Comparison of ENCODE assay signal across 20 mouse cellular contexts in the genomic region with DNA sequence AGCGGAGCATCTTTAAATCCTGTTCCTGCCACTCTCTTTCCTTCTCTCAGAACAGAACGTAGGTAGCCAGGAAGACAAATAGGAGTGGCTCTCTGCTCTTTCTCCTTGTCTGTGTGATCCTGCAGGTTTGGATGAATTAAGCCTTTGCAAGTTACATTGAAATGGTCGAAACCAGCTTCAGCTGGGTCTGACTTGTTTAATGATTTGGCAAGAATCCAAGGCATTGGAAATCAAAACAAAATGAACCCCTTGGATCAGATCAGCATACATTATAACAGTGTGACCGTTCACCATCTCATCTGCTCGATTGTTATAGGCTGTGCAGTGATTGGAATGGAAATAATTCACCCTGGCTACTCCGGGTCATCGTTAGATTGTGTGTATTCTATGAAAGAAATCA.
DNase-seq lines count a peak whose midpoint lies in the region; ATAC-seq lines count a peak whose summit lies in the region.
"Had no signal": no experiment of that assay in that cellular context is flagged by ENCODE, and none has a peak within 500 bp of the region (broad histone marks: within the 10 kb centered on the region; RNA-seq: fewer than 3 reads in every experiment).

No protein-coding gene starts in this region.

- ATAC-seq in forebrain, embryonic 14.5 days: 0 out of 2 replicates have a peak, but pooled peaks have one; percentile 32
- ATAC-seq in forebrain, embryonic 15.5 days (replicated peaks): no peak
- ATAC-seq in hindbrain, embryonic 13.5 days (ENCODE audit: low FRiP score): no peak
- ATAC-seq in hindbrain, embryonic 11.5 days (ENCODE audit: low FRiP score): no peak
- ATAC-seq in neural tube, embryonic 11.5 days (ENCODE audit: insufficient read depth, low FRiP score, low TSS enrichment): peak; percentile 31; the same call in 1 of the 2 replicates
- ATAC-seq in midbrain, embryonic 16.5 days: no peak
- ATAC-seq: activated CD4-positive, CD25-positive, alpha-beta regulatory T cell, adult 4 months; hindbrain, embryonic 16.5 days; Patski had no signal

- H3K27ac ChIP-seq in forebrain, embryonic 14.5 days (ENCODE audit: low read depth, low read length): no peak overlapping the region
- H3K27ac ChIP-seq in forebrain, embryonic 15.5 days (replicated peaks): no peak overlapping the region
- H3K27ac ChIP-seq in hindbrain, embryonic 13.5 days: peak overlapping the region; percentile 42
- H3K27ac ChIP-seq in hindbrain, embryonic 11.5 days (ENCODE audit: low read depth, low read length): no peak overlapping the region
- peak overlapping the region; percentile 45; the same call in 1 of the 2 replicates for H3K27ac ChIP-seq in neural tube, embryonic 11.5 days (ENCODE audit: low read depth, low read length)
- H3K27ac ChIP-seq in midbrain, embryonic 16.5 days (ENCODE audit: low read length): 0 out of 2 replicates have a peak overlapping the region, but pooled peaks have one; percentile 39
- H3K27ac ChIP-seq: embryonic facial prominence, embryonic 12.5 days had no signal

- H3K9ac ChIP-seq in forebrain, embryonic 14.5 days (ENCODE audit: low read length): no peak overlapping the region
- no peak overlapping the region for H3K9ac ChIP-seq in forebrain, embryonic 15.5 days (replicated peaks)
- no peak overlapping the region for H3K9ac ChIP-seq in hindbrain, embryonic 13.5 days
- H3K9ac ChIP-seq in hindbrain, embryonic 11.5 days (ENCODE audit: low read depth, low read length): no peak overlapping the region
- no peak overlapping the region for H3K9ac ChIP-seq in neural tube, embryonic 11.5 days (ENCODE audit: low read length)
- no peak overlapping the region for H3K9ac ChIP-seq in midbrain, embryonic 16.5 days (ENCODE audit: low read depth, low read length)
- H3K9ac ChIP-seq: embryonic facial prominence, embryonic 12.5 days; heart, embryonic 12.5 days had no signal

- 23% methylated on average over 7 of the region's 7 CpGs for WGBS in forebrain, embryonic 14.5 days
- WGBS in forebrain, embryonic 15.5 days: 21% methylated on average over 7 of the region's 7 CpGs
- WGBS in hindbrain, embryonic 13.5 days: 39% methylated on average over 7 of the region's 7 CpGs
- 84% methylated on average over 7 of the region's 7 CpGs for WGBS in hindbrain, embryonic 11.5 days
- WGBS in neural tube, embryonic 11.5 days: 69% methylated on average over 7 of the region's 7 CpGs
- 40% methylated on average over 7 of the region's 7 CpGs for WGBS in midbrain, embryonic 16.5 days

- no peaks in the 10 kb centered on the region for H3K27me3 ChIP-seq in forebrain, embryonic 14.5 days (replicated peaks; ENCODE audit: control insufficient read depth, insufficient read depth, low read length)
- no peaks in the 10 kb centered on the region for H3K27me3 ChIP-seq in forebrain, embryonic 15.5 days
- no peaks in the 10 kb centered on the region for H3K27me3 ChIP-seq in hindbrain, embryonic 13.5 days
- no peaks in the 10 kb centered on the region for H3K27me3 ChIP-seq in hindbrain, embryonic 11.5 days (ENCODE audit: control insufficient read depth, insufficient read depth, low read length)
- H3K27me3 ChIP-seq in neural tube, embryonic 11.5 days (ENCODE audit: control insufficient read depth, insufficient read depth, low read length): no peaks in the 10 kb centered on the region
- no peaks in the 10 kb centered on the region for H3K27me3 ChIP-seq in midbrain, embryonic 16.5 days (ENCODE audit: control insufficient read depth, insufficient read depth, low read depth, low read length)
- H3K27me3 ChIP-seq: CH12.LX; embryonic facial prominence, embryonic 12.5 days; heart, embryonic 12.5 days had no signal

- no peaks in the 10 kb centered on the region for H3K9me3 ChIP-seq in forebrain, embryonic 14.5 days (replicated peaks; ENCODE audit: control insufficient read depth, low read length)
- no peaks in the 10 kb centered on the region for H3K9me3 ChIP-seq in forebrain, embryonic 15.5 days
- H3K9me3 ChIP-seq in hindbrain, embryonic 13.5 days: no peaks in the 10 kb centered on the region
- H3K9me3 ChIP-seq in hindbrain, embryonic 11.5 days (ENCODE audit: control insufficient read depth, low read length): no peaks in the 10 kb centered on the region
- no peaks in the 10 kb centered on the region for H3K9me3 ChIP-seq in neural tube, embryonic 11.5 days (ENCODE audit: control insufficient read depth, low read length)
- H3K9me3 ChIP-seq in midbrain, embryonic 16.5 days (replicated peaks; ENCODE audit: control insufficient read depth, low read length, poor library complexity, severe bottlenecking): no peaks in the 10 kb centered on the region
- H3K9me3 ChIP-seq: embryonic facial prominence, embryonic 12.5 days; heart, embryonic 12.5 days had no signal

- no peak overlapping the region for H3K4me3 ChIP-seq in forebrain, embryonic 14.5 days (ENCODE audit: low read depth, low read length)
- no peak overlapping the region for H3K4me3 ChIP-seq in forebrain, embryonic 15.5 days
- H3K4me3 ChIP-seq in hindbrain, embryonic 13.5 days: no peak overlapping the region
- H3K4me3 ChIP-seq in hindbrain, embryonic 11.5 days (ENCODE audit: low read depth, low read length): no peak overlapping the region
- H3K4me3 ChIP-seq in neural tube, embryonic 11.5 days (ENCODE audit: low read depth, low read length): no peak overlapping the region
- H3K4me3 ChIP-seq in midbrain, embryonic 16.5 days (ENCODE audit: low read depth, low read length): no peak overlapping the region
- H3K4me3 ChIP-seq: embryonic facial prominence, embryonic 12.5 days; heart, embryonic 12.5 days had no signal

- H3K4me1 ChIP-seq in forebrain, embryonic 14.5 days (ENCODE audit: control insufficient read depth, insufficient read depth, low read length): peaks cover 16% of the 10 kb centered on the region; the same call in 1 of the 2 replicates
- peaks cover 13% of the 10 kb centered on the region for H3K4me1 ChIP-seq in forebrain, embryonic 15.5 days
- peaks cover 24% of the 10 kb centered on the region for H3K4me1 ChIP-seq in hindbrain, embryonic 13.5 days (replicated peaks)
- H3K4me1 ChIP-seq in hindbrain, embryonic 11.5 days (replicated peaks; ENCODE audit: control insufficient read depth, insufficient read depth, low read length): 0 out of 2 replicates have a peak, but pooled peaks cover 5% of the 10 kb centered on the region
- no peaks in the 10 kb centered on the region for H3K4me1 ChIP-seq in neural tube, embryonic 11.5 days (ENCODE audit: control insufficient read depth, insufficient read depth, low read length)
- peaks cover 10% of the 10 kb centered on the region for H3K4me1 ChIP-seq in midbrain, embryonic 16.5 days (ENCODE audit: control insufficient read depth, insufficient read depth, low read length)
- H3K4me1 ChIP-seq: embryonic facial prominence, embryonic 12.5 days; heart, embryonic 12.5 days had no signal

- peak; percentile 54 for DNase-seq in forebrain, embryonic 14.5 days (ENCODE audit: low spot score)
- DNase-seq in hindbrain, embryonic 11.5 days (ENCODE audit: low spot score): no peak
- DNase-seq in neural tube, embryonic 11.5 days (ENCODE audit: low spot score): no peak
- DNase-seq in neural tube, embryonic 10.5 days (ENCODE audit: extremely low spot score, low spot score): no peak
- DNase-seq in kidney, adult 18-20 months: no peak
- DNase-seq: adrenal gland, postnatal 25 days; cerebellum, adult 9-10 months; cerebellum, postnatal 25 days; gastrocnemius, postnatal 14 days; heart, postnatal 36 days; kidney, adult 11 months had no signal

- no peak overlapping the region for H3K4me2 ChIP-seq in forebrain, embryonic 14.5 days (ENCODE audit: low read length)
- H3K4me2 ChIP-seq in forebrain, embryonic 15.5 days (replicated peaks): no peak overlapping the region
- no peak overlapping the region for H3K4me2 ChIP-seq in hindbrain, embryonic 13.5 days
- H3K4me2 ChIP-seq in hindbrain, embryonic 11.5 days (replicated peaks; ENCODE audit: low read depth, low read length): no peak overlapping the region
- no peak overlapping the region for H3K4me2 ChIP-seq in neural tube, embryonic 11.5 days (ENCODE audit: low read depth)
- H3K4me2 ChIP-seq in midbrain, embryonic 16.5 days (ENCODE audit: low read length): no peak overlapping the region
- H3K4me2 ChIP-seq: embryonic facial prominence, embryonic 12.5 days; heart, embryonic 12.5 days had no signal

- no peaks in the 10 kb centered on the region for H3K36me3 ChIP-seq in forebrain, embryonic 14.5 days (ENCODE audit: control insufficient read depth, insufficient read depth, low read length)
- H3K36me3 ChIP-seq in forebrain, embryonic 15.5 days: no peaks in the 10 kb centered on the region
- no peaks in the 10 kb centered on the region for H3K36me3 ChIP-seq in hindbrain, embryonic 13.5 days
- H3K36me3 ChIP-seq in hindbrain, embryonic 11.5 days (ENCODE audit: control insufficient read depth, insufficient read depth, low read length): no peaks in the 10 kb centered on the region
- no peaks in the 10 kb centered on the region for H3K36me3 ChIP-seq in neural tube, embryonic 11.5 days (ENCODE audit: control insufficient read depth, insufficient read depth, low read length)
- no peaks in the 10 kb centered on the region for H3K36me3 ChIP-seq in midbrain, embryonic 16.5 days (ENCODE audit: control insufficient read depth, insufficient read depth, low read length)
- H3K36me3 ChIP-seq: embryonic facial prominence, embryonic 12.5 days; heart, embryonic 12.5 days had no signal

Comparison
In these comparisons a context has a peak if more than half of its experiments do, and no peak if none do; other contexts are left out.
1. ATAC-seq: peak in forebrain, embryonic 14.5 days (single experiment) and neural tube, embryonic 11.5 days (single experiment); none in forebrain, embryonic 15.5 days (single experiment), hindbrain, embryonic 13.5 days (single experiment), hindbrain, embryonic 11.5 days (single experiment) and midbrain, embryonic 16.5 days (single experiment).
2. H3K27ac ChIP-seq: peak in hindbrain, embryonic 13.5 days (single experiment), neural tube, embryonic 11.5 days (single experiment) and midbrain, embryonic 16.5 days (single experiment); none in forebrain, embryonic 14.5 days (single experiment), forebrain, embryonic 15.5 days (single experiment) and hindbrain, embryonic 11.5 days (single experiment).